Mouse (Mus musculus): Measurements from ENCODE around the gene Prkaa1.

Gene Prkaa1

GRCm38 (mm10) chr15:5143361-5144020 is at the start of gene Prkaa1:
Gene Prkaa1, plus strand, starts transcription at chr15:5143861.
- peak; percentile 89 for ATAC-seq (ENCODE audit: insufficient number of reproducible peaks, low FRiP score, low TSS enrichment)

DNA sequence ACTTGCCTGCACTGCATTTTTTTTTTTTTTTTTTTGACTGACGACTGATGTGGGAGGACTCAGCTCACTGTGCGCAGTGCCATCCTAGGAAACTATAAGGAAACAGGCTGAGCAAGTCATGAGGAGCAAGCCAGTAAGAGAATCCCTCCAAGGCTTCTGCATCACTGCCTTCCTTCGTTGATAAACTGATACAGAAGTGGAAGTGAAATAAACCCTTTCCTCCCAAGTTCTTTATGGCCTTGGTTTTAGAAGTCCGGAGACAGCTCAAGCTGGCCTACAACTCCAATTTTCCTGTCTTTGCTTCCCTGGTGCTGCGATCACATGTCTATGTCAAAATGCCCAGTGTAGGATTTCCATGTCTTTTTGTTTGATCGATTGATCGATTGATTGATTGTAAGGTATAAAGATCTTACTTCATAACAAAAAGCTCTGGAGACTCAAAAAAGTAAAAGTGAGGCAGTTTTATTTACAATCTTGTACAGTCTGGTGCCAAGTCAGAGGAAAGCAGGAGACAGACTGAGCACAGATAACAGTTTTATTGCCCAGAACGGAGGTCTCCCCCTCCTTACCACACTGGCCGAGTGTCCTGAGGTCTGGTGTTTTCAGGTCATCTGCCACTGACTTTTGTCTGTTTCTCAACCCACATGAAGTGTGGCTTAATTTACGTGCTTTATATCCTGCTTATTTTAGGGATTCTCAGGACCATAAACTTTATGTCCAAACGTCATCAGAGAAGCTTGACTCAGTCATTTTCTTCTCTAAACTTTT is 47.9 kb upstream of the Prkaa1 start:
- no peak for ATAC-seq (ENCODE audit: insufficient number of reproducible peaks, low FRiP score, low TSS enrichment)

DNA sequence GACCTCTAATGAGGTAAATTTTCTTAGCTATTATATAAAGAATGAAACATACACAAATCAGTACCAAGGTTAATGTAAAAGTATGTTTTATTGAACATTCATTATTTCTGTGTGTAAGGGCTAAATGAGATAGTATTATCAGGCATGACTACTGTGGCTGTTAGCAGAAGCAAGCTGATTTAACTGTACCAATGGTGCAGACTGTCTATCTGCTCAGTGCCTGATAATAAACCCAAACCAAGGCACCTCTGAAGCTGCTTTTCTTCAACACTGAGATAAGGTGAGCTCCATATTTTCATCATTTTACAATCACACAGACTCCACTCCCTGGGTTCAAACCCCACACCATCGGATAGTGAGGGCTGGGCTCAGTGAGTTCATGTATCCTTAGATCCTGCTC is 46.3 kb upstream of the Prkaa1 start:
- no peak for ATAC-seq (ENCODE audit: insufficient number of reproducible peaks, low FRiP score, low TSS enrichment)

DNA sequence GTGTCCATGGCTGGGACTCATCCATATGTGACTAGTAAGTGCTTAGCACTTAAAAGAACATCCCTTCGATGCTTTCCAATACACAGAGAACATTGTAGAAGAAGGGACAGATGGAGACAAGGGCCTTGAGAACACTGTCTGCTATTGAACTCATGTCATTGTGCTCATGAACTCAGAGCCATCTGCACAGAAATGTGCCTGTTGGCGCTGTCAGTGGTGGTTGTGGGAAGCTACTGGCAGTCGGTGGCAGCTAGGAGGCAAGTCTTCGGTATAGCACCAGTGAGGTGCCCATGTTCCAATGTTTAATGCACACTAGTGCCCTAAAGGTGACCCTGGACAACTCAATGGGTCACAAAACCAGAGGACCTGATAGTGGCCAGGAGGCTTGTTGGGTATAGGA is 41.3 kb upstream of the Prkaa1 start:
- ATAC-seq (ENCODE audit: insufficient number of reproducible peaks, low FRiP score, low TSS enrichment) = no peak

GRCm38 (mm10) chr15:5105891-5106290 is 37.8 kb upstream of the Prkaa1 start:
- no peak for ATAC-seq (ENCODE audit: insufficient number of reproducible peaks, low FRiP score, low TSS enrichment)

DNA sequence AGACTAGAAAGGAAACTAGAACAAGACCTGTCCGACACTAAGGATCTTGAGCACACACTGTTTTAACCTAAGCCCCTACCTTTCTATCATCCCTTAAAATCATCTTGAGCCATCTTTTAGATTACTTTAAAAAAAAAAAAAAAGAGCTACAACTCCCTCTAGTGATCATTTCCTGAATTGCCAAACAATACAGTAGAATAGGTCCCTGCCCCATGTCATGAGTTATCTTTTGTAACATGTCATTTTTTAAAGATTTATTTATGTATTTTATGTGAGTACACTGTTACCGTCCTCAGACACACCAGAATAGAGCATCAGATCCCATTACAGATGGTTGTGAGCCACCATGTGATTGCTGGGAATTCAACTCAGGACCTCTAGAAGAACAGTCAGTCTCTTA is 37.4 kb upstream of the Prkaa1 start:
- ATAC-seq (ENCODE audit: insufficient number of reproducible peaks, low FRiP score, low TSS enrichment) = no peak

DNA sequence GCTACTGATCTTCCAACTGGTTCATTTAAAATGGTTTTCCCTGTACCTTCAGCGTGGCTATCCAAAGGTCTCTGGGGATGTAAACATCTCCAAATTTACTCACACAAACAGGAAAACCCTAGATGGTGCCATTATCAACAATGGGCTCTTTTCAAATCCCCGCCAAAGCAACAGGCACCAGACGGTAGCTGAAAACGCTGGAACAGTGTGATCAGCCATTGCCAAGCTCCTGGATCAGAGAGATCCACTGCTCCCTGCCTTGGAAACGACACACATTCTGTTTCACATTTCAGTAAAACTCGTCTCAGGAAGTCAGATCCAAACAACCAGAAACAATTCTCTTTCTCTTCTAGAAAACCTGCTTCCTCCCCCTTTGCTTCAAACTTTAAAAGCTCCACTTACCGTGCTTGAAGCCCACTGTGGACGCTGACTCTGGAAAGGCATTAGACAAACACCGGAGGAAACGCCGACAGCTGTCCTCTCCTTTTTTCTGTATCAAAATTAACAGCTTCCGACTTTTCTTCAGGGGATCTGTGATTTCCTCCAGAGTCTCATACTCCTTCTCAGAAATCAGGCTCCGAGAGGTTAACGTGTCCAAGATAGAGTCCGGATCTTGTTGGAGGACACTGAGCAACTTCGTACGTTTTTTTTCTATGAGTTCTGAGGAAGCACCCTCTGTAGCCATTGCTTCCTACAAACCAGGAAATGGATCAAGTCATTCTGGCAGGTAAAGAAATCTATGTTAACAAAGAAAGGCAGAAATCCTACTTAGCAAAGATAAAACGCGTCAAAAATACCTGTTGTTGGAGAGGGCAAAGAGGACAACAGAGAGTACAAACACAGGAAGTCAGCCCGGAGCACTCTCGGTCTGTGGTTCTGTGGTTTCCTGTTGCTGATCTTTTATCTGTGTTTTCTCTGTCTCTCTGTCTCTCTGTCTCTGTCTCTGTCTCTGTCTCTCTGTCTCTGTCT is 35.7 kb upstream of the Prkaa1 start, which contains the start of gene Card6:
Gene Card6 (minus strand): TSS at position 854 of the 969 bp plus-strand sequence.
- ATAC-seq (ENCODE audit: insufficient number of reproducible peaks, low FRiP score, low TSS enrichment) = no peak

GRCm38 (mm10) chr15:5108655-5109040 is 35.0 kb upstream of the Prkaa1 start:
- no peak for ATAC-seq (ENCODE audit: insufficient number of reproducible peaks, low FRiP score, low TSS enrichment)

DNA sequence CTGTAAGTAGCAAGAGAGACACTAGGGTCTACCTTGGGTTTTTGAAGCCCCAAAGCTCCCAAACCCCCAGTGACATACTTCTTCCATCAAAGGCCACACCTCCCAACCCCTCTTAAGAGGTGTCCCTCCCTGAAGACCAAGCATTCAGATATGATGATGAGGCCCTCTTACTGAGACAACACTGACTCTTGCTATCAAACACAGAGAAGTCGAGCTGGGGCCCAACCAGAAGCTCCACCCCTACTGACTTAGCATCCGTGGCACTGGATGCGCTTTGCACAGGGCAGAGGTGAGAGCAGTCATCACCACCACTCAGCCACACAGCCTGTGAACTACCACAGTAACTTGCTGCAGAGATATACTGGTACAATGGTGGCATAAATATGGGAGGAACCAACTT is 31.0 kb upstream of the Prkaa1 start:
- no peak for ATAC-seq (ENCODE audit: insufficient number of reproducible peaks, low FRiP score, low TSS enrichment)

DNA sequence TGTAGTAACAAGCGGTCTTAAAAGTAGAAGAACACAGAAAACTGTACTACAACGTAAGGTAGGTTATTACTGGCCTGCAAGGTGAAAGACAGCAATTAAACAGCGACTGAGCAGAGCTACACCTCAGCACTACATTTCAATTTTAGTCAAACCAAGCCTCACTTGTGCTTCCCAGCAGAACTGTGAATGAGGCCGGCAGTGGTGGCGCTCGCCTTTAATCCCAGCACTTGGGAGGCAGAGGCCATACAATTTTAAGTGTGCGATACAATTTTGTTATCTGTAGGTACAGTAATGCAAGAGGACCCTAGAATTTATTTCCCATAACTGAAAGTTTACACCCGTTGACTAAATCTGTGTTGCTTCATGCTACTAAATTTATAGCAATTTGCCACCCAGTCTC is 28.5 kb upstream of the Prkaa1 start:
- ATAC-seq (ENCODE audit: insufficient number of reproducible peaks, low FRiP score, low TSS enrichment) = no peak

GRCm38 (mm10) chr15:5116270-5117030 is 27.2 kb upstream of the Prkaa1 start, which contains the start of gene Rpl37:
Gene Rpl37, plus strand, starts transcription at chr15:5116645.
- peak; percentile 97 for ATAC-seq (ENCODE audit: insufficient number of reproducible peaks, low FRiP score, low TSS enrichment)

DNA sequence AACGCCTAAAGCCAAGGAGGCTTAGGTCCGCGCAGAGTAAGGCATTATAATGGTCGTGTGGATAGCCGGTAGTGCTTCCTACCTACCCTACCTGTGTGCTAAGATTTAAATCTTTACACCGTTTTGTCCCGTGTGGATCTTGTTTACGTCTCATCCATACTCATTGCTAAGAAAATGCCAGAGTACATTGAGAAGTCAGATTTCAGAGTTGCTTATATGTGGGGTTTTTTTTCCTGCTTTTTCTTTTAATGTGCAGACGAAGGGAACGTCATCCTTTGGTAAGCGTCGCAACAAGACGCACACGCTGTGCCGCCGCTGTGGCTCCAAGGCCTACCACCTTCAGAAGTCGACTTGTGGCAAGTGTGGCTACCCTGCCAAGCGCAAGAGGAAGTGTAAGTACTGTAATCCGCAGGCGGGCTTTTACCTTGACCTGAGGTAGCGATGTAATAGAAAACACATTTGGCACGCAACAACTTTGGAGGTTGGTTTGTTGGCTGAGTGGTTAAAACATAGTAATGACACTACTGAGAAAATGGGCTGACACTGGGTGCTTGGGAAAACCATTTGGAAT is 26.5 kb upstream of the Prkaa1 start:
- ATAC-seq (ENCODE audit: insufficient number of reproducible peaks, low FRiP score, low TSS enrichment) = no peak

GRCm38 (mm10) chr15:5118626-5119025 is 25.0 kb upstream of the Prkaa1 start:
- no peak for ATAC-seq (ENCODE audit: insufficient number of reproducible peaks, low FRiP score, low TSS enrichment)

- ATAC-seq (ENCODE audit: insufficient number of reproducible peaks, low FRiP score, low TSS enrichment) = no peak
Observed at GRCm38 (mm10) chr15:5119192-5119591, 24.5 kb upstream of the Prkaa1 start.

DNA sequence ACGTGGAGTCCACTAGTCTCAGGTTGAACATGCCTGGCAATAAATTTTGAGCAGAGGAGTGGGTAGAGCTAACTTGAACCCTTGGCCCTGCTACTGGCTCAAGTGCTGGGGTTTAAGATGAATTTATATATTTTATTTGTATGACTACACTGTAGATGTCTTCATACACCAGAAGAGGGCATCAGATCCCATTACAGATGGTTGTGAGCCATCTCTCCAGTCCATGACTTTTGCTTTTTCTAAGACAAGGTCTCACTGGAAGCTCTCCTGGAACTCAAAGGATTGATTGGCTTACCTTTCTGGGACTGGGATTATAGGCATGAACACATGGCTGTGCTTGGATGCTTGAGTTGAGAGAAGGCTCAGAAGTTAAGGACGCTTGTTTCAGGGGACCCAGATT is 24.0 kb upstream of the Prkaa1 start:
- no peak for ATAC-seq (ENCODE audit: insufficient number of reproducible peaks, low FRiP score, low TSS enrichment)

DNA sequence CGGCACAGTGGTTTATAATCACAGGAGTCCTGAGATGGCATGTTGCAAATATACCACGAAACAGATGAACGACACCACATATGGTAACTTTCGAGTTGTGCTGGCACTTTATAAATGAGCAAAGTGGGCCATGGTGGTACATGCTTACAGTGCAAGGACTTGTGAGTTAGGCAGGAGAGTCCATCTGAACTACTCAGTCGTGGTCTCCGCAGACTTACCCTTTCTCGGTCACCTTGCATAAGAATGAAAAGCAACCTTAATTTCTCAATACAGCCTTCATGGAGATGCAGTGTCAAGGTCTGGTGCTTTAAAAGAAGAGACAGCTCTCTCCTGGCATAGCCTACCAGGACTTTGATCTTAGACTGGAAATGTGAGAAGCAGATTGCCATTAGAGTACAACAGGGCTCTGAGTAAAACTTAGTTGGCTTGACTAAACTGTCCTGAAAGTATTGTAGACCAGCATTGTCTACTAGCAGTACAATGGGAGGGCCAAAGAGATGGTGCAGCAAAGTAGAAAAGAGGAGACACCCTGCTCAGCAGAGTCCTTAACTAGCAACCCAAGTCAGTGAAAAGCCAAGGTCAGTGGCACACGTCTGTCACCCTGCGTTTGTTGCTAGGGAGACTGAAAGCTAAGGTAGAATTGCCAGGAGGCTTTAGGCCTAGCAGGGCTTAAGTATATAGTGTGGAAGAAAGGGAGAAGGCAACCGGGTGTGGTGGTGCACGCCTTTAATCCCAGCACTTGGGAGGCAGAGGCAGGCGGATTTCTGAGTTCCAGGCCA is 21.9 kb upstream of the Prkaa1 start:
- ATAC-seq (ENCODE audit: insufficient number of reproducible peaks, low FRiP score, low TSS enrichment) = no peak

DNA sequence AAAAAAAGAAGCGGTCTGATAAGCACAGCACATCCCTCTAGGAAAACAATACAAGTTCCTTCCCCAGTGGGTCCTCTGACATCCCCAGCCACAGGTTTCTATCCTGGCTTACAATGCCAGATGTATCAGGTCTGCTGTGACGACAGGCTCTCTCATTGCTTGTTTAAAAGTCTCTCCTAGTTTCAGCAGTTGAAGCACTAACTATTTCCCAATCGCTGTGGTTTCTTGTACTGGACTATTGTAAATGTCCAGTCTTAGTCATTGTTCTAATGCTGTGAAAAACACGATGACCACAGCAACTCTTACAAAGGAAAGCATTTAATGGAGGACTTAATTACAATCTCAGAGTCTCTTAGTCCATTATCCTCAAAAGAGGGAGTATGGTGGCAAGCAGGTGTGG is 17.2 kb upstream of the Prkaa1 start:
- ATAC-seq (ENCODE audit: insufficient number of reproducible peaks, low FRiP score, low TSS enrichment) = no peak

DNA sequence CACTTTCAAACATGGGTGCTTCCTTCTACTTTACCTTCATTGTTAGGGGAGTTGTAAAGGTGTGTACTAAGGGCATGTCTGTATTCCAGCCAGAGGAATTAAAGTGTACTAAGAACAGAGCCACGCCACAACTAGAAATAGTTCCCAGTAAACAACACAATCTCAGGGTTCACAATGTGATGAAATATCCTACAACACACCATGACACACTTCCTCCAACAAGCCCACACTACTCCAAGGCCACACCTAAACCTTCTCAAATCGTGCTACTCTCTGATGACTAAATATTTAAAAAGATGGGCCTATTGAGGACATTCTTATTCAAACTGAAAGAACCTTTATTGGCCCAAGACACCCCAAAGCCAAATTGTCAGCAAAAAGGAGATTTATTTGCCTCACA is 16.2 kb upstream of the Prkaa1 start:
- no peak for ATAC-seq (ENCODE audit: insufficient number of reproducible peaks, low FRiP score, low TSS enrichment)
